Mouse (Mus musculus) ovary, adult 18-20 months (tissue): ENCODE results near the gene Krt77.

Source experiments
- DNase-seq: peaks from one replicate; pipeline ENCODE4 v3.0.0; 2022; ENCODE audit warnings: low spot score, mixed read lengths

Krt77 gene

DNA sequence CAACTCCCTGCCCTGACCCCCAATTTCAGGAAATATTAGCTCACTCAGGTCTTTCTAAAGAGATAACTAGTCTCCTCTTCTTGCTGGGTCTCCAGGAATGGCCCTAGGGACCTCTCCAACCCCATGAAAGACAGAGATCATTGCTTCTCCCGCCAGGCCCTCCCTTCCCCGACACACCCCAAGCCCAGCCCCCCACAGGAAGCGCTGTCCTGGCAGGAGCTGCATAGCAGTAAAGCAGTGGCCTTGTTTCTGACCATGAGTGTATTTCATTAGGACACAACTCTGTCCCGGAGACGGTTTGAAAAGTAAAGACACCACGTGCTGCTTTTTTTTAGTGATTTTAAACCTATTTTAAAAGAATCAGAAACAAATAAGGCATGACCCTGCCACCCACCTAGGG lies 36.4 kb downstream of the Krt77 start:
- no peak for DNase-seq

DNA sequence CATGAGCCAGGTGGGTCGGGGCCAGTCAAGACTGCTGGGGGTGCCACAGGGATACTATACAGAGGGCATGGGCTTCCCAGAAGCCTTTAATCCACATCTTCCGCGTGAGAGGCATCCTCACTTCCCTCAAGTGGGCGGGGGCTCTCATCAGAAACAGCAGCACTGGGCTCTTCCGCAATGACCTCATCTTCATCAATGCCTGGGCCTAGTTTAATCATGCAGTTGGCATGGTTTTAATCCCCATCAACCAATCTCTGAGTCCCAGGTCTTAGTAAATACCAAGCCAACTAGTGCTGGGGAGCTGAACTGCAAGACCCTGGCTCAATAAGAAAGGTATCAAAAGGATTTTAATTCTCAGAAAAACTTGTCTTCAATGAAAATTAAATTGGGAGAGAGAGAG lies 40.1 kb downstream of the Krt77 start:
- DNase-seq = no peak

DNA sequence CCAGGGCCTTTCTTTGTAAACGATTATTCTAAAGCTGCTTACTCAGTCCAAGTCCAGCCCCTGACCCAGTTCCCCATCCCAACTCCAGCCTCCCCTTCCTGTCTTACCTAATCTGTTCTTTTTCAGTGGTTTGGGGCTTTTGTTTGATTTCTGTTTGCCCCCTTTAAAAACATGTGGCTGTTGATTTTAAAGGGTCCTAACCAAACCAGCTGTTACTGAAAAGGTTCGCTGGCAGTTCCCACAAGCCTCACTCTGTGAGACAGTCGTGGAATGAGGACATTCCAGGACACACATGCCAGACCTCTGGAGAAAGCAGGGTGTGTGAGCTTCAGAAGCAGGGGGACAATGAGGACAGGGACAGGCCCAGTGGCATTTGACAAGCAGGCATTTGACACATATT lies 47.7 kb downstream of the Krt77 start:
- DNase-seq = no peak

DNA sequence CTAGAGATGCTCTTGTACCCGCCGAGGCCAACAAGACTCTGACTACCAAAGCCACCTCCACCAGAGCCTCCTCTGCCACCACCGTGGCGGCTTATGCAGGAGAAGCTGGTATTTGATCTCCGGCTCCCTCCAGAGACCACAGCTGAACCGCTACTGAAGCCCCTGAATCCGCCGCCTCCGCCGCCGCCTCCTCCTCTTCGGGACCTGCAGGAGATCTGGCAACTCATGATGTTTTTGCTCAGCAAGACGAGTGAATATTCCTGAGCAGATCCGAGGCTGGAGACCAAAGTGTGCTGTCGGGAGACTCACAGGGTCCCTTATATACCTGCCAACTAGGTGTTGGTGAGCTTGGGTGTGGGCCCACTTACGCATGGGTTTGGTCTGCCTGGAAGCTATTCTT lies 51.6 kb downstream of the Krt77 start, which contains the start of gene Krt2:
Gene Krt2, minus strand, starts transcription at position 295 of the 400 bp plus-strand sequence.
- no peak for DNase-seq
